Mouse (Mus musculus): Measurements from ENCODE around the gene Wdr26. TPM values are rescaled to one million over a fixed set of nuclear protein-coding genes. Genes with fewer than 3 reads are reported as not detected.

Gene Wdr26
- polyA plus RNA-seq, 1 experiment from 2014 or later, result 47.0 TPM

- H3K9ac ChIP-seq, result no peak overlapping the region
- H3K27me3 ChIP-seq, result peaks cover 4% of the 10 kb centered on the region; the same call in 1 of the 2 replicates
- H3K9me3 ChIP-seq (replicated peaks), result no peaks in the 10 kb centered on the region
- 81% methylated on average over 5 of the region's 5 CpGs for WGBS
- H3K4me2 ChIP-seq (replicated peaks), result no peak overlapping the region
- H3K27ac ChIP-seq, result no peak overlapping the region
- peaks cover 13% of the 10 kb centered on the region for H3K4me1 ChIP-seq
- H3K4me3 ChIP-seq, result no peak overlapping the region
- no peak for ATAC-seq (ENCODE audit: low FRiP score)
- no peaks in the 10 kb centered on the region for H3K36me3 ChIP-seq
Observed at GRCm38 (mm10) chr1:181251624-181252023, 39.8 kb upstream of the Wdr26 start.

- Histone ChIP-seq H3K9ac (no peak overlapping the region), H3K27me3 (peaks cover 4% of the 10 kb centered on the region; the same call in 1 of the 2 replicates), H3K9me3 (replicated peaks) (no peaks in the 10 kb centered on the region), H3K4me3 (no peak overlapping the region), H3K4me1 (peaks cover 10% of the 10 kb centered on the region), H3K4me2 (replicated peaks) (no peak overlapping the region), H3K27ac (no peak overlapping the region), H3K36me3 (no peaks in the 10 kb centered on the region)
- no peak for ATAC-seq (ENCODE audit: low FRiP score)
- 95% methylated on average over 8 of the region's 8 CpGs for WGBS
Observed at GRCm38 (mm10) chr1:181250961-181251360, 39.2 kb upstream of the Wdr26 start.

GRCm38 (mm10) chr1:181249537-181249936, 37.7 kb upstream of the Wdr26 start:
- 99% methylated on average over 6 of the region's 6 CpGs for WGBS
- Histone ChIP-seq H3K9me3 (replicated peaks) (no peaks in the 10 kb centered on the region), H3K4me3 (no peak overlapping the region), H3K36me3 (no peaks in the 10 kb centered on the region), H3K27ac (no peak overlapping the region), H3K4me1 (0 out of 2 replicates have a peak, but pooled peaks cover 5% of the 10 kb centered on the region), H3K4me2 (replicated peaks) (no peak overlapping the region), H3K27me3 (no peaks in the 10 kb centered on the region), H3K9ac (no peak overlapping the region)
- no peak for ATAC-seq (ENCODE audit: low FRiP score)

- Histone ChIP-seq H3K9ac (no peak overlapping the region), H3K4me3 (no peak overlapping the region), H3K9me3 (replicated peaks) (no peaks in the 10 kb centered on the region), H3K27me3 (no peaks in the 10 kb centered on the region), H3K36me3 (no peaks in the 10 kb centered on the region), H3K4me2 (replicated peaks) (no peak overlapping the region), H3K4me1 (0 out of 2 replicates have a peak, but pooled peaks cover 5% of the 10 kb centered on the region), H3K27ac (no peak overlapping the region)
- no peak for ATAC-seq (ENCODE audit: low FRiP score)
- 75% methylated on average over 3 of the region's 3 CpGs for WGBS
Observed at GRCm38 (mm10) chr1:181247175-181247574, 35.4 kb upstream of the Wdr26 start.

- Histone ChIP-seq H3K9me3 (replicated peaks) (no peaks in the 10 kb centered on the region), H3K4me3 (no peak overlapping the region), H3K4me2 (replicated peaks) (no peak overlapping the region), H3K36me3 (no peaks in the 10 kb centered on the region), H3K4me1 (0 out of 2 replicates have a peak, but pooled peaks cover 5% of the 10 kb centered on the region), H3K9ac (no peak overlapping the region), H3K27me3 (no peaks in the 10 kb centered on the region), H3K27ac (no peak overlapping the region)
- no peak for ATAC-seq (ENCODE audit: low FRiP score)
- WGBS, result 44% methylated on average over 6 of the region's 7 CpGs
Observed at GRCm38 (mm10) chr1:181246487-181247138, 34.8 kb upstream of the Wdr26 start.

GRCm38 (mm10) chr1:181245554-181246486, 34.0 kb upstream of the Wdr26 start:
- 0 out of 2 replicates have a peak overlapping the region, but pooled peaks have one; percentile 17 for H3K27ac ChIP-seq
- no peak for ATAC-seq (ENCODE audit: low FRiP score)
- H3K4me2 ChIP-seq (replicated peaks), result no peak overlapping the region
- no peaks in the 10 kb centered on the region for H3K27me3 ChIP-seq
- H3K36me3 ChIP-seq, result no peaks in the 10 kb centered on the region
- 0 out of 2 replicates have a peak, but pooled peaks cover 5% of the 10 kb centered on the region for H3K4me1 ChIP-seq
- 82% methylated on average over 11 of the region's 11 CpGs for WGBS
- H3K9ac ChIP-seq, result no peak overlapping the region
- no peak overlapping the region for H3K4me3 ChIP-seq
- no peaks in the 10 kb centered on the region for H3K9me3 ChIP-seq (replicated peaks)

GRCm38 (mm10) chr1:181245067-181245466, 33.3 kb upstream of the Wdr26 start:
- 0 out of 2 replicates have a peak, but pooled peaks cover 5% of the 10 kb centered on the region for H3K4me1 ChIP-seq
- WGBS, result 94% methylated on average over 2 of the region's 2 CpGs

GRCm38 (mm10) chr1:181241185-181241584, 29.4 kb upstream of the Wdr26 start:
- Histone ChIP-seq H3K4me3 (no peak overlapping the region), H3K27ac (no peak overlapping the region), H3K4me2 (replicated peaks) (no peak overlapping the region), H3K36me3 (no peaks in the 10 kb centered on the region), H3K27me3 (no peaks in the 10 kb centered on the region), H3K9me3 (replicated peaks) (no peaks in the 10 kb centered on the region), H3K4me1 (no peaks in the 10 kb centered on the region), H3K9ac (no peak overlapping the region)
- 99% methylated on average over 3 of the region's 3 CpGs for WGBS
- ATAC-seq (ENCODE audit: low FRiP score), result no peak

More at GRCm38 (mm10) chr1:181245067-181245466, 33.3 kb upstream of the Wdr26 start:
- H3K4me2 ChIP-seq (replicated peaks), result no peak overlapping the region
- no peak overlapping the region for H3K9ac ChIP-seq
- no peak for ATAC-seq (ENCODE audit: low FRiP score)
- H3K27ac ChIP-seq, result no peak overlapping the region
- H3K27me3 ChIP-seq, result no peaks in the 10 kb centered on the region
- no peak overlapping the region for H3K4me3 ChIP-seq
- no peaks in the 10 kb centered on the region for H3K9me3 ChIP-seq (replicated peaks)
- H3K36me3 ChIP-seq, result no peaks in the 10 kb centered on the region

GRCm38 (mm10) chr1:181237332-181237731, 25.5 kb upstream of the Wdr26 start:
- H3K4me1 ChIP-seq, result 0 out of 2 replicates have a peak, but pooled peaks cover 3% of the 10 kb centered on the region
- 70% methylated on average over 5 of the region's 5 CpGs for WGBS
- no peak overlapping the region for H3K4me3 ChIP-seq
- H3K9me3 ChIP-seq (replicated peaks), result no peaks in the 10 kb centered on the region
- ATAC-seq (ENCODE audit: low FRiP score), result no peak
- no peak overlapping the region for H3K27ac ChIP-seq
- H3K4me2 ChIP-seq (replicated peaks), result no peak overlapping the region
- no peaks in the 10 kb centered on the region for H3K27me3 ChIP-seq
- no peak overlapping the region for H3K9ac ChIP-seq
- no peaks in the 10 kb centered on the region for H3K36me3 ChIP-seq

- H3K27ac ChIP-seq, result no peak overlapping the region
- ATAC-seq (ENCODE audit: low FRiP score), result no peak
- 59% methylated on average over 8 of the region's 8 CpGs for WGBS
- no peak overlapping the region for H3K4me2 ChIP-seq (replicated peaks)
- H3K4me3 ChIP-seq, result no peak overlapping the region
- H3K36me3 ChIP-seq, result no peaks in the 10 kb centered on the region
- H3K27me3 ChIP-seq, result no peaks in the 10 kb centered on the region
- H3K9me3 ChIP-seq (replicated peaks), result no peaks in the 10 kb centered on the region
- no peak overlapping the region for H3K9ac ChIP-seq
- H3K4me1 ChIP-seq, result peaks cover 7% of the 10 kb centered on the region
Observed at GRCm38 (mm10) chr1:181234326-181235035, 22.7 kb upstream of the Wdr26 start.

- Histone ChIP-seq H3K27ac (no peak overlapping the region), H3K4me1 (peaks cover 7% of the 10 kb centered on the region), H3K27me3 (no peaks in the 10 kb centered on the region), H3K36me3 (no peaks in the 10 kb centered on the region), H3K4me2 (replicated peaks) (no peak overlapping the region), H3K9ac (no peak overlapping the region), H3K9me3 (replicated peaks) (no peaks in the 10 kb centered on the region), H3K4me3 (no peak overlapping the region)
- WGBS, result 89% methylated on average over 6 of the region's 6 CpGs
- no peak for ATAC-seq (ENCODE audit: low FRiP score)
Observed at GRCm38 (mm10) chr1:181233734-181234133, 21.9 kb upstream of the Wdr26 start.

All from hindbrain, embryonic 12.5 days (tissue).